Mouse (Mus musculus): ENCODE data around the gene Lrg1. TPM values are rescaled to one million over a fixed set of nuclear protein-coding genes. Genes with fewer than 3 reads are reported as not detected.

The Lrg1 gene
- polyA plus RNA-seq, 1 experiment from 2014 or later: 0.59 TPM

DNA sequence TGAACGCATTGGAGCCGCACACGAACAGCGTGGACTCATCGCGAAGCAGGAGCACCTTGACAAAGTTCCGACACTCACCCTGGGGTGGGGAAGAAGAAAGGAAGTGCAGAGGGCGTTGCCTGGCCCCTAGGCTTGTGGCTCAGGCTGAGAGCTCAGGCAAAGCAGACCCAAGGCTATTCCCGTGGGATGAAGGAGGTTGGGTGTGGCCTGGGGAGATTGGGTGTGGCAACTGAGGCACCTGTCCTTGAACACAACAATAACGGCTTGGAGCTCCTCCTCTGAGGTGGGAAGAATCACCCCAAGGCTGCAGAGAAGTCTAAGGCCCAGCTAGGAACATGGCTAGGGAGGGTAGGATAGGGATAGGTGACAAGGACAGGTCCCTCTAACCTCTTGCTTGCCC lies 9.3 kb upstream of the Lrg1 start:
- no peak overlapping the region for H3K27ac ChIP-seq (ENCODE audit: low read length)
- no peak overlapping the region for H3K4me3 ChIP-seq (ENCODE audit: low read length)
- H3K9me3 ChIP-seq (ENCODE audit: control insufficient read depth, low read length): no peaks in the 10 kb centered on the region
- no peak for ATAC-seq (ENCODE audit: low read depth)
- 85% methylated on average over 10 of the region's 10 CpGs for WGBS
- H3K9ac ChIP-seq (ENCODE audit: low read length): no peak overlapping the region
- peaks cover 12% of the 10 kb centered on the region for H3K4me1 ChIP-seq (replicated peaks; ENCODE audit: control insufficient read depth, insufficient read depth, low read length)
- H3K27me3 ChIP-seq (ENCODE audit: control insufficient read depth, insufficient read depth, low read depth, low read length): no peaks in the 10 kb centered on the region
- no peak overlapping the region for H3K4me2 ChIP-seq (ENCODE audit: low read depth, low read length)
- no peaks in the 10 kb centered on the region for H3K36me3 ChIP-seq (ENCODE audit: control insufficient read depth, insufficient read depth, low read length)

GRCm38 (mm10) chr17:56128246-56128645 lies 6.4 kb upstream of the Lrg1 start:
- no peak for ATAC-seq (ENCODE audit: low read depth)
- Histone ChIP-seq H3K4me2 (ENCODE audit: low read depth, low read length) (no peak overlapping the region), H3K27ac (ENCODE audit: low read length) (no peak overlapping the region), H3K4me1 (replicated peaks; ENCODE audit: control insufficient read depth, insufficient read depth, low read length) (peaks cover 8% of the 10 kb centered on the region), H3K36me3 (ENCODE audit: control insufficient read depth, insufficient read depth, low read length) (no peaks in the 10 kb centered on the region), H3K4me3 (ENCODE audit: low read length) (no peak overlapping the region), H3K27me3 (ENCODE audit: control insufficient read depth, insufficient read depth, low read depth, low read length) (peaks cover 13% of the 10 kb centered on the region), H3K9me3 (ENCODE audit: control insufficient read depth, low read length) (no peaks in the 10 kb centered on the region), H3K9ac (ENCODE audit: low read length) (no peak overlapping the region)
- WGBS: 63% methylated on average over 15 of the region's 15 CpGs

- H3K4me3 ChIP-seq (ENCODE audit: low read length): no peak overlapping the region
- WGBS: 64% methylated on average over 11 of the region's 11 CpGs
- no peak overlapping the region for H3K4me2 ChIP-seq (ENCODE audit: low read depth, low read length)
- H3K27me3 ChIP-seq (ENCODE audit: control insufficient read depth, insufficient read depth, low read depth, low read length): peaks cover 25% of the 10 kb centered on the region
- peaks cover 8% of the 10 kb centered on the region for H3K9me3 ChIP-seq (ENCODE audit: control insufficient read depth, low read length)
- no peak overlapping the region for H3K9ac ChIP-seq (ENCODE audit: low read length)
- H3K4me1 ChIP-seq (replicated peaks; ENCODE audit: control insufficient read depth, insufficient read depth, low read length): peaks cover 8% of the 10 kb centered on the region
- ATAC-seq (ENCODE audit: low read depth): no peak
- no peaks in the 10 kb centered on the region for H3K36me3 ChIP-seq (ENCODE audit: control insufficient read depth, insufficient read depth, low read length)
- H3K27ac ChIP-seq (ENCODE audit: low read length): no peak overlapping the region
Measured at GRCm38 (mm10) chr17:56126175-56126574, 4.4 kb upstream of the Lrg1 start.

GRCm38 (mm10) chr17:56125276-56125630 lies 3.5 kb upstream of the Lrg1 start:
- Histone ChIP-seq H3K9ac (ENCODE audit: low read length) (no peak overlapping the region), H3K4me1 (replicated peaks; ENCODE audit: control insufficient read depth, insufficient read depth, low read length) (peaks cover 8% of the 10 kb centered on the region), H3K27ac (ENCODE audit: low read length) (no peak overlapping the region), H3K27me3 (ENCODE audit: control insufficient read depth, insufficient read depth, low read depth, low read length) (peaks cover 35% of the 10 kb centered on the region), H3K36me3 (ENCODE audit: control insufficient read depth, insufficient read depth, low read length) (no peaks in the 10 kb centered on the region), H3K4me3 (ENCODE audit: low read length) (no peak overlapping the region), H3K4me2 (ENCODE audit: low read depth, low read length) (no peak overlapping the region), H3K9me3 (ENCODE audit: control insufficient read depth, low read length) (peaks cover 8% of the 10 kb centered on the region)
- ATAC-seq (ENCODE audit: low read depth): no peak
- 79% methylated on average over 4 of the region's 4 CpGs for WGBS

DNA sequence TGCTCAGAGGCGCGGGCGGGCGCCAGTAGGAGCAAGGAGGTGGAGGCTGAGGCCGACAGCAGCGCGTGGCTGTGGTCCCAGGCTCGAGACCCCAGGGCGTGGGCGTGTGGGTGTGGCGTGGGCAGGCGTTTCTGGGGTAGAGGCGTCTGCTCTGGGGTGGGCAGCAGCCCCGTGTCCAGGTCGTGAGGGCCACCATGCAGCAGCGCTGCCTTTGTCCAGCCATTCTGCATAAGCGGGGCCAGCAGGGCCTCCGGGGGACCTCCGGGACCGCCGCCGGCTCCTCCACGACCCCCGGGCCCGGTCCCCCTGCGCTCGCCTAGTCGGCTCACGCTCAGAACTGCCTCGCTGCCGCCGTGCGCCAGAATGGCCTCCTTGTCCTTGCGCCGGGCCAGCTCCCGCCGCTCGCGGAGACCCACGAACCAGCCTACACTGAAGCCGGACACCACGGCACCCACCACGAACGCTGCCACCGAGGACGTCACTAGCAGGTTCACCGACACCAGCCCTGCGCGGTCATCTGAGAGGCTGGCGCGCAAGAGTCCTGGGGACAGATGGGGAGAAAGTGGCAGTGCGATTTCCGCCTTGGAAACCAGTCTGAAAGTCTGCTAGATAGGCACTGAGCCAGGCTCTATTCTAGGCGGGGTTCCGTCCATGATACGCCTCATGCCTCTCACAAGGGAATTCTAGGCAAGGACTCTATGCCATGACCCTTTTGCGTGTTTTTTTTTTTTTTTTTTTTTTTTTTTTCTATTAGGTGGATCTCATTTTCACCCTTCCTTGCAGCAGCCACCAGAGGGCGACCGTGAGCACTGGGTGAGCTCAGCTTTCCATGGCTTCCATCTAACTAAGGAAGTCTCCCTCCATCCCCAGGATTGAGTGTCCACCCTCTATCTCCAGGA lies 2.8 kb upstream of the Lrg1 start:
- peaks cover 14% of the 10 kb centered on the region for H3K4me1 ChIP-seq (replicated peaks; ENCODE audit: control insufficient read depth, insufficient read depth, low read length)
- ATAC-seq (ENCODE audit: low read depth): 0 out of 2 replicates have a peak, but pooled peaks have one; percentile 15
- peaks cover 8% of the 10 kb centered on the region for H3K9me3 ChIP-seq (ENCODE audit: control insufficient read depth, low read length)
- peak overlapping the region; percentile 47 for H3K4me3 ChIP-seq (ENCODE audit: low read length)
- 8% methylated on average over 50 of the region's 59 CpGs for WGBS
- peak overlapping the region; percentile 59 for H3K9ac ChIP-seq (ENCODE audit: low read length)
- peaks cover 41% of the 10 kb centered on the region for H3K27me3 ChIP-seq (ENCODE audit: control insufficient read depth, insufficient read depth, low read depth, low read length)
- no peak overlapping the region for H3K27ac ChIP-seq (ENCODE audit: low read length)
- no peaks in the 10 kb centered on the region for H3K36me3 ChIP-seq (ENCODE audit: control insufficient read depth, insufficient read depth, low read length)
- H3K4me2 ChIP-seq (ENCODE audit: low read depth, low read length): peak overlapping the region; percentile 76

DNA sequence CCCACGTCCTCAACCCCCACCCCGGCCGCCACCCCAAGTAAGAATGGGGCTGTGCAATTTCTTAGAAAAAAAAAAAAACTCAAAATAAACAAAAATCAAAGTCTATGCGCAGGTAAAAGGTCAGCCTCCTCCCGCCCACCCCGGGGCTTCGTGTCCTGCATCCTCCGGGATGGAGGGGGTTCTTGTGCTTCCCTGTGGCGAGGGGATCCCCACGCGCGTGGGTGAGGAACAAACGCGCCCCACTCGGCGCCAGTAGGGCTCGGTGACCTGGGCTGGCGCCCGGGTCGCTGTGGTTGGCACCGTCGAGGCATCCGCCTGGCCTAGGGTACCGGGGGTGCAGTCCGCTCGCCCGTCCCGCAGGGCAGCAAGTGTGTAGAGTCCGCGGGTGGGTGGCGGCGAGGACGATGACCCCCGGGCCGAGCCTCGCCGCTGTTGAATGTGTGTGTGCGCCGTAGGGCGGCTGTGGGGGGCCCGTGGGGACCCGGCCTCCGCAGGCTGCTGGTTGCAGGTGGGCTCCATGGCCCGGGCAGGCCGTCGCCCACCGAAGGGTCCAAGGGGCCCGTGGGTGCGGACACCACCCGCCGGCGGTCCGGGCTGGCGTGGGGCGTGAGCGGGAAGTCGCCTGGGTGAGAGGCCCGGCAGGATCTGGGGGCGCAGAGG lies 2.0 kb upstream of the Lrg1 start:
- H3K27me3 ChIP-seq (ENCODE audit: control insufficient read depth, insufficient read depth, low read depth, low read length): peaks cover 49% of the 10 kb centered on the region
- ATAC-seq (ENCODE audit: low read depth): no peak; the same call in 1 of the 2 replicates
- WGBS: 37% methylated on average over 56 of the region's 59 CpGs

DNA sequence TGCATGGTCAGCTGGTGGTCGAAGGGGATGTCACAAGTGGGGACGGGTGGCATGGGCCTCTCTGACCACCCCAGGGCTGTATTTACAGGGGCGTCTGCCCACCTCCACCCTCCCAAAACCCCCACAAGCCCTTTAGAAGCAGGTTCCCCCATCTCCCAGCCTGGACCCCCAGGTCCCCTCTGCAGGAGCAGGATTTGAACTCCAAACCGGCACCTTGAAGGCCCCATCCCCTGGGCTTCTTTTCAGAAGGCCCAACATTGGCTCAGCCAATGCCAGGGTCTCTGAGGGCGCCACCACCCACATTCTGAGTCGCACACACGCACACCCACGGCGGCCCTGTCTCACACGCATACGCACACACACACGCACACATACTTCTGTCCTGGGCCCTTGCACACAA lies 1.4 kb upstream of the Lrg1 start:
- no peak overlapping the region for H3K4me2 ChIP-seq (ENCODE audit: low read depth, low read length)
- 84% methylated on average over 12 of the region's 12 CpGs for WGBS
- no peak overlapping the region for H3K4me3 ChIP-seq (ENCODE audit: low read length)
- no peak overlapping the region for H3K9ac ChIP-seq (ENCODE audit: low read length)
- peaks cover 55% of the 10 kb centered on the region for H3K27me3 ChIP-seq (ENCODE audit: control insufficient read depth, insufficient read depth, low read depth, low read length)
- no peak overlapping the region for H3K27ac ChIP-seq (ENCODE audit: low read length)
- peaks cover 14% of the 10 kb centered on the region for H3K4me1 ChIP-seq (replicated peaks; ENCODE audit: control insufficient read depth, insufficient read depth, low read length)
- ATAC-seq (ENCODE audit: low read depth): no peak
- no peaks in the 10 kb centered on the region for H3K36me3 ChIP-seq (ENCODE audit: control insufficient read depth, insufficient read depth, low read length)
- H3K9me3 ChIP-seq (ENCODE audit: control insufficient read depth, low read length): peaks cover 8% of the 10 kb centered on the region

More for the DNA sequence above, 2.0 kb upstream of the Lrg1 start:
- H3K9me3 ChIP-seq (ENCODE audit: control insufficient read depth, low read length): peaks cover 8% of the 10 kb centered on the region
- H3K9ac ChIP-seq (ENCODE audit: low read length): peak overlapping the region; percentile 59
- peak overlapping the region; percentile 47 for H3K4me3 ChIP-seq (ENCODE audit: low read length)
- H3K4me2 ChIP-seq (ENCODE audit: low read depth, low read length): peak overlapping the region; percentile 76
- H3K36me3 ChIP-seq (ENCODE audit: control insufficient read depth, insufficient read depth, low read length): no peaks in the 10 kb centered on the region
- H3K4me1 ChIP-seq (replicated peaks; ENCODE audit: control insufficient read depth, insufficient read depth, low read length): peaks cover 14% of the 10 kb centered on the region
- no peak overlapping the region for H3K27ac ChIP-seq (ENCODE audit: low read length)

GRCm38 (mm10) chr17:56119981-56120880 lies 1.6 kb downstream of the Lrg1 start:
- Histone ChIP-seq H3K36me3 (ENCODE audit: control insufficient read depth, insufficient read depth, low read length) (no peaks in the 10 kb centered on the region), H3K4me3 (ENCODE audit: low read length) (peak overlapping the region; percentile 16; the same call in 1 of the 2 replicates), H3K9me3 (ENCODE audit: control insufficient read depth, low read length) (peaks cover 8% of the 10 kb centered on the region), H3K4me1 (replicated peaks; ENCODE audit: control insufficient read depth, insufficient read depth, low read length) (peaks cover 17% of the 10 kb centered on the region), H3K27me3 (ENCODE audit: control insufficient read depth, insufficient read depth, low read depth, low read length) (peaks cover 59% of the 10 kb centered on the region), H3K4me2 (ENCODE audit: low read depth, low read length) (peak overlapping the region; percentile 34), H3K9ac (ENCODE audit: low read length) (no peak overlapping the region), H3K27ac (ENCODE audit: low read length) (no peak overlapping the region)
- no peak for ATAC-seq (ENCODE audit: low read depth)
- WGBS: 2% methylated on average over 66 of the region's 66 CpGs
